Mouse (Mus musculus) gastrocnemius, postnatal 36 days (tissue): ENCODE data around the gene Zdhhc19. TPM values are rescaled to one million over a fixed set of nuclear protein-coding genes. Genes with fewer than 3 reads are reported as not detected.
A peak's percentile ranks its signal among the peaks of the same experiment; 100 is the strongest.

Experiments
- DNase-seq, 2 experiments: peaks; one replicate each; pipeline ENCODE4 v3.0.0; 2022
- intact Hi-C: fragments of 180-260 bp; cut with DNase I; formaldehyde crosslinking; loops from one replicate; pipeline ENCODE4 v1.15.1; 2025
- total RNA-seq, 2 experiments: library from RNA; stranded (reverse); gene quantifications; 2 replicates each; pipeline ENCODE4 v1.2.3; 2021

Gene Zdhhc19
- total RNA-seq, 2 experiments from 2014 or later = not detected

DNA sequence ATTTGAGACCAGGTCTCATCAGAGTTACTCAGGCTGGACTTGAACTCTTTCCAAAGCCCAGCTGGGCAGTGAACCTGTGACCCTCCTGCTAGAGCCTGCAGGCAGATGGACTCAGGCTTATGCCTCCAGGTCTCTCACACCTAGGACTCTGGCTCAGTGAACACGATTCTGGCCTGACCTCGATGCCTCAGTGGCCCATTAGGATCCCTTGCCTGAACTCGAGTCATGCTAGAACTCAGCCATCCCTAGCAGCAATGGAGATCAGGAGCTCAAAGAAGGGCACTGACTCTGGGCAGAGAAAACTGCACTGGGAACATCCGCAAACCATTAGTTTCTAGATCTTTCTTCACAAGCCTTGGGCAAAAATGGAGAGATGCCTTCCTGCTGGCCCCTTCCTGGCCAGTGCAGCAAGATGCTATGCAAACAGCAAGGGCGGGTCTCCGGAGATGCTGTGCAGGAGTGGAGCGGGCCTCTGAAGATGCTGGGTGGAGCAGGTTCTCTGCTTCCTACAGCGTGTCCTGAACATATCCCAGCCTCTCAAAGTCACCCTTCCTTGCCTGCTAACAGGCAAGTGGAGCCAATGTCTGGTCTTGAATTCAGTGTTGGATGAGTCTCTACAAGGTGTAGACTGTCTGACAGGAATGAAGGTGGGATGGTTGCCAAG, 15.9 kb downstream of the Zdhhc19 start:
- intact Hi-C loops = no loop called here
- DNase-seq = no peak

DNA sequence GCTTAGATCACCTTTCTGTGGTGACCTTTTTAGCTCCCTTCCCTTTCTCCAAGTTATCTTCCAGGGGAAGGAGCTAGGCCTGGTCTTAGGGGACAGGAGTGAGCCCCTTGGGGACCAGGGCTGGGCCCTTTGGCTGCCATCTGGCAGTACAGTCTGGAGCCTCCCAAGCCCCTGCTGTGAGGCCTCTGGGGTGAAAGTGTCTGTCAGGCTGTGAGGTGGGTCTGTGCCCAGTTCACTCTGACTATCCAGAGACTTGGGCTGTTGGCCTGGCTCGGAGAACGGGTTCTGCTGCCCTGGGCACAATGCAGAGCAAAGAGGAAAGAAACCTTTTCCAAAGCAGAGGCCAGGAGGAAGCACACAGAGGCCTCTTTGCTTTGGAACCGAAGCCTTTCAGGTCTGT, 16.9 kb downstream of the Zdhhc19 start:
- DNase-seq = peak in 1 of 2 experiments; percentile 31
- intact Hi-C loops = no loop called here

DNA sequence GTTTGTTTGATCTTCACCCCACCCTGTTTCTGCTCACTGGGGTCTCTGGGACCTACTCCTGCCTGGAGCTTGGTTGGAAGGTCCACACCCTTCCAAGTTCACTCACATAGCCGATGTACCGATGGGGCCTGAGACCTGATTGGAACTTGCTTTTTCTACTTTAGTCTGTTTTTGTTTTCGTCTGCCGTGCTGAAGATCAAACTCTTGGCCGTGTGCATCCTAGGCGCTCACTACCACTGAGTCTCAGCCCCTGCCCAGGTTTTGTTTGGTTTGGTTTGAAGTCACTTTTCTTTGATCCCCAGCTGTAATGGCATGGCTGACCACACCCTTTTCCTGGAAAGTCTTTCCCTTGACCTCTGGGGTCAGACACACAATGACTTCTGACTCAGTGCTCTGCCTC, 17.3 kb downstream of the Zdhhc19 start:
- intact Hi-C loops = no loop called here

DNA sequence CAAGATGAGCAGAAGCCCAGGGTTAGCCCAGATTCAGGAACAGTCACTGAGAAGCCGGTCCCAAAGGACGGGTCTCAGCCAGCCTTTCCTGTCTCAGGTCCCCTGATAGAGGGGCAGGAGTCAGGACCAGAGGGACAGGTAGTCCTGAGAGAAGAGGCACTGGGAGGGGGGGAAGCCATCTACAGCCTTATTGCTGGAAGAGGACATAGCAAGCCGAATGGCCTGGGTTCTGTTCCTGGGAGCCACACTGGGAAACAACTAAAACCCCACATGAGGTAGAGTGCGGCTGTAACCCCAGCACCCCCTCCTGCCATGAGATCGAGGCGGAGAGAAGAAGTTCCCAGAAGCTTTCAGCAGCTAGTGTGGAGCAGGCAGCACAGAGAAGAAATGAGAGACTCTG, 17.9 kb downstream of the Zdhhc19 start:
- intact Hi-C loops = no loop called here
- no peak for DNase-seq

More for the DNA sequence above, 17.3 kb downstream of the Zdhhc19 start:
- DNase-seq = no peak

GRCm38 (mm10) chr16:32516006-32516962, 20.2 kb downstream of the Zdhhc19 start:
- intact Hi-C loops = no loop called here
- no peak for DNase-seq

DNA sequence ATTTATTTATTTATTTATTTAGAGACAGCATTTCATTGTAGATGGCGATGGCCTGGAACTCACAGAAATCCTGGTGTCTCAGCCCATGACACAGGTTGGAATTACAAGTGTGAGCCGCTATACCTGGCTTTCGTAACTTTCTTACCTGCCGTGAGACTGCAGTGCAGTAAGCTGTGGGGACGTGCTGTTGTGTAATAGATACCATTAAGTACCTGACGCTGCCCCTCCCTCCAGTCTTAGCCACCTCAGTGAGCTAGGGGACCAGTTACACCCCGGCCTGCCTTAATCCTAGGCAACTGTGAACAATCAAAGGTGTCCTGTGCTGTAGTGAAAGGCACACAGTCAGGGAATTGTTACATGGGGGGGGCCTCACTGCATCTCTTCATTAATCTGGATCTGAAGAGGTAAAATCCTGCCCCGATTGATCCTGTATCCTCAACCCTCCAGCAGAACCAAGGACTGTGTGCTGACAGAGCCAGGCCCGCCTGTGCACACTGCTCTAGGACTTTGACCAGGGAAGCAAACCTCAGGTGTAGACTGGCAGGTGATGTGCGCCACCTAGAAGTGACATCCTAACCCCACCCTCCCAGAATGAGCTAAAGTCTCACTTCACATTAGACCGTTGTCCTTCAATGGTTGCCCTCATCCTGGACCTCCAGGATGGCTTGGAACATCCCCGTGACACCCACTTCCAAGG, 21.9 kb downstream of the Zdhhc19 start:
- no peak for DNase-seq
- intact Hi-C loops = no loop called here

DNA sequence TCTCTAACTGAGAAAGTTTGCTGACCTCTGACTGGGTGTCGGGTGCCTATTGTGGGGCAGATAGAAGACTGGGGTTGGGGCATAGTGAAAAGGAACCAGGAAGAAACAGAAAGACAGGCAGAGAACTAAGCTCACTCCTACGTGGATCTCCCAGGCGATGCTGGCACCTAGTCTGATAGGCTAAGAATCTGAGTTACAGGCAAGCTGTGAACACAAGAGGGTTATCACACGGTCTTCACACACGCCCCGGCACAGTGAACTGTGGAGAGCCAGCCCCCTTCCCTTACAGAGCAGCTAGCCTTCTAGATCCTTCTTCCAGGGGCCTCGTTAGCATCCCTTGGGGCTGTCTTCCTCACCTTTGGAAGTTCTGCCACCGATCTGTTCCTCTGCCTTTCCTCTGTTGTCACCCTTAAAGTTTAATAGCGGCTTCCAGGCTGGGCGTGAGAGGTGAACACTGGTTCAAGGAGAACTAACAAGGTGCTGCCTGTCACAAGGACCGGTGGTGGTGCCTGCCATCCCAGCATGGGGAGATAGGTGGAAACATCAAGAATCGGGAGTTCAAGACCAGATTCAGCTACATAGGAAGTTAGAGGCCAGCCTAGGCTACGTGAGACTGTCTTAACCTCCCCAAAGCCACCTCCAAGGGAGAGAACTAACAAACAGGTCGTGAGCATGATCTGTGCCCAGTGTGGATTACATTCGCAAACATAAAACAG, 23.7 kb downstream of the Zdhhc19 start:
- DNase-seq = no peak
- intact Hi-C loops = no loop called here

DNA sequence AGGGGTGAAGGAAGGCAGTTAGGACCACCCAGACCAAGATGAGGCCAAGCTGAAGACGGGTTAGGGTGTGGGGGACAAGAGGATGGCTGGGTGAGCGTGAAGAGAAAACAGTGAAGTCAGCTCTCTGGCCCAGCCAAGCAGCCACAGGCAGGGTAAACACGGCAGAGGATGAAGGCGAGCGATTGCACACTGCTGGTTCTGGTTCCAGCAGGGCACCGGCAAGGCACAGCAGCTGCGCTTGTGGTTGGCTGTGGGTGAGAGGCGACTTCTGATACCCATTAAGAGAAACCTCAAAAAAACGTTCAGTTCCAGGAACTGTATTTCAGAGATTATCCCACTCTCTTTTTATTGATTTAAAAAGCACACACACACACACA, 24.3 kb downstream of the Zdhhc19 start:
- no peak for DNase-seq
- intact Hi-C loops = no loop called here

GRCm38 (mm10) chr16:32522578-32523194, 26.6 kb downstream of the Zdhhc19 start:
- no peak for DNase-seq

GRCm38 (mm10) chr16:32523462-32524243, 27.6 kb downstream of the Zdhhc19 start:
- intact Hi-C loops = no loop called here
- DNase-seq = peak; percentile 64 to 70

More at GRCm38 (mm10) chr16:32522578-32523194, 26.6 kb downstream of the Zdhhc19 start:
- intact Hi-C loops = no loop called here

GRCm38 (mm10) chr16:32524244-32524615, 28.2 kb downstream of the Zdhhc19 start:
- intact Hi-C loops = no loop called here

GRCm38 (mm10) chr16:32526906-32527305, 30.8 kb downstream of the Zdhhc19 start:
- intact Hi-C loops = no loop called here
- DNase-seq = peak in 1 of 2 experiments; percentile 37

More at GRCm38 (mm10) chr16:32524244-32524615, 28.2 kb downstream of the Zdhhc19 start:
- no peak for DNase-seq

GRCm38 (mm10) chr16:32532878-32533826, 37.1 kb downstream of the Zdhhc19 start:
- intact Hi-C loops = no loop called here
- DNase-seq = no peak

GRCm38 (mm10) chr16:32535157-32535751, 39.2 kb downstream of the Zdhhc19 start:
- no peak for DNase-seq
- intact Hi-C loops = loop anchor here (5.0 kb wide), 1 partner anchor 52 kb away; no protein-coding TSS in a partner anchor

DNA sequence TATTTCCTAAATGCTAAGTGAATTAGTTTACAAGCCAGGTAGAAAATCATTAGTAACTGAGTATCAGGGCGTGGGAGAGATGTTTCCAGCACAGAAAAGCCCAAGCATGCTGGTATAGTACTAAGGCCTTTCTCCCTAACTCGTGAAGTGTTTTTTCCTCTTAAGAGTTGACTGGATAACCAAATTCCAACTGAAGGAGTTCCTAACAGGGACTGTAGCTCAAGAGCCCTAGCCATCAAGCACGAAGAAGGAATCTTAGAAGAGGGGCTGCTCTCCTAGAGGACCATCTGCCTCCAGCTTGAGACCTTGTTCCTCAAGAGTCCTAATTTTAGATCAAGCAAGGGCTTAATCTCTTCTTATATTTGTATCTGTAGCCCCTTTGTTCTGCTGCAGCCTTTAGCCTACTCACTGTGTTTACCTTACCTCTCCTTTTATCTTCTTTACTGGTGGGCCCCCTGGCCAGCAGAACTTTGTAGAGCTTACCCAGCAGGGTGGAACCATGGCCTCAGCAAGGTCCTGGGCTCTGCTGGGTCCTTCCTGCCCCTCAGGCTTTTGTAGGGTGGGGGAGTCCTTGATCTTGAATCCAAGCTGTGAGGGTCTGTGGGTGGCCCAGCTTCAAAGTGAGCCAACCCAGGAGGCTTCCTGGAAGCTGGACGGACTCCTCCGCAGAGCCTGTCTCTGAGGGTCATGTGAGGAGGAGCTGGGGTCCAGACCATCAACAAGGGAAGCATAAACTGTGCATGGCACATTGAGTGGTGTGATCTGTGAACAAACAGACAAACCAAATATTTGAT, 42.0 kb downstream of the Zdhhc19 start:
- intact Hi-C loops = loop anchor here (5.0 kb wide), 1 partner anchor 49 kb away; no protein-coding TSS in a partner anchor
- DNase-seq = no peak

DNA sequence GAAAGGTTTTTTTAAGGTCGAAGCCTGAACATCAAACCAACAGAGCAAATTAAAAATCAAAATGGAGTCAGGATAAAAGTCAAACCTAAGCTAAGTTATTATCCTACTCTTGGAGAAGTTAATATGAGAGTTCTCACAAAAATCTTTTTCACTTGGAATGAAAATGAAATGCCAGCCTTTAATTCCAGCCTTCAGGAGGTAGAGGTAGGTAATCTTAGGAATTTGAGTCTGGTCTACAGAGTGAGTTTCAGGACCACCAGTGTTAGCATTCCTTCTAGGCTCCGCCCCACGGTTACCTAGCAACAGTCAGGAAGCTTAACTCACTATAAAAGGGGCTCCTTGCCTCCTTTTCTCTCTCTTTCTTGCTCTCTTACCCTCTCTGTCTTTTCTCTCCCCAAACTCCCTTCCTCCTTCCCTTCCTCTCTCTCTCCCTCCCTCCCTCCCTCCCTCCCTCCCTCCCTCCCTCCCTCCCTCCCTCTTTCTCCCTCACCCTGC, 42.7 kb downstream of the Zdhhc19 start:
- no peak for DNase-seq
- intact Hi-C loops = loop anchor here (5.0 kb wide), 1 partner anchor 48 kb away; no protein-coding TSS in a partner anchor
